Mouse (Mus musculus): ENCODE data around the gene Rmnd5b.

- TF ChIP-seq TBP (conservative IDR thresholded peaks at IDR 0.05; ENCODE audit: low read depth, low read length) (no peak), POLR2A (IDR thresholded peaks at IDR 0.05; ENCODE audit: low read depth, low read length) (no peak), CTCF (conservative IDR thresholded peaks at IDR 0.05 in 1 of 2, IDR thresholded peaks at IDR 0.05 in 1 of 2; ENCODE audit: low read depth in 2 of 2, low read length in 2 of 2) (no peak), MYC (IDR thresholded peaks at IDR 0.05; ENCODE audit: low read depth, low read length) (no peak), EP300 (IDR thresholded peaks at IDR 0.05; ENCODE audit: low read length) (no peak), MEF2A (IDR thresholded peaks at IDR 0.05; ENCODE audit: borderline replicate concordance, low read depth, low read length) (no peak)
These were observed 13.6 kb upstream of the Rmnd5b start for GRCm38 (mm10) chr11:51649111-51649888.

Data from CH12.LX (cell line).